Mouse (Mus musculus): Measurements from ENCODE around the gene Zfp667. TPM values are rescaled to one million over a fixed set of nuclear protein-coding genes. Genes with fewer than 3 reads are reported as not detected.

Zfp667 gene
- 7.5 and 11.8 TPM in 2 replicates for polyA plus RNA-seq (2015; fragmentation: Nextera tagmentation; extraction: Ambion mirVana)

GRCm38 (mm10) chr7:6285842-6286705 is at the start of gene Zfp667:
Gene Zfp667, plus strand, starts transcription at chr7:6286579.

GRCm38 (mm10) chr7:6252410-6252809 is 34.0 kb upstream of the Zfp667 start, which contains the start of gene Epp13:
Gene Epp13, plus strand, starts transcription at chr7:6252710.

GRCm38 (mm10) chr7:6331233-6331956 is 45.0 kb downstream of the Zfp667 start, which contains the start of gene Zfp583:
Gene Zfp583, minus strand, starts transcription at chr7:6331285.

GRCm38 (mm10) chr7:6343501-6344071 is 57.2 kb downstream of the Zfp667 start, which contains the start of gene Gm3854:
Gene Gm3854, plus strand, starts transcription at chr7:6343759.

Other genes with a start within 250 kb of the Zfp667 start
- gene Nlrp4c, start 241.4 kb upstream of the Zfp667 start, polyA plus RNA-seq (2015; fragmentation: Nextera tagmentation; extraction: Ambion mirVana) = not detected in 2 replicates
- 43.3 and 47.8 TPM in 2 replicates for gene Zfp787, start 130.6 kb upstream of the Zfp667 start, polyA plus RNA-seq (2015; fragmentation: Nextera tagmentation; extraction: Ambion mirVana)
- 19.3 and 22.9 TPM in 2 replicates for gene Zfp444, start 114.4 kb upstream of the Zfp667 start, polyA plus RNA-seq (2015; fragmentation: Nextera tagmentation; extraction: Ambion mirVana)
- gene Galp, start 89.5 kb upstream of the Zfp667 start, polyA plus RNA-seq (2015; fragmentation: Nextera tagmentation; extraction: Ambion mirVana) = not detected in 2 replicates
- not detected in 2 replicates for gene Zscan5b, start 64.3 kb upstream of the Zfp667 start, polyA plus RNA-seq (2015; fragmentation: Nextera tagmentation; extraction: Ambion mirVana)
- not detected in 2 replicates for gene Epp13, start 33.9 kb upstream of the Zfp667 start, polyA plus RNA-seq (2015; fragmentation: Nextera tagmentation; extraction: Ambion mirVana)
- gene Zfp583, start 44.7 kb downstream of the Zfp667 start, polyA plus RNA-seq (2015; fragmentation: Nextera tagmentation; extraction: Ambion mirVana) = 1.4 and 2.3 TPM in 2 replicates
- 0.18 and 0.34 TPM in 2 replicates for gene Gm3854, start 57.2 kb downstream of the Zfp667 start, polyA plus RNA-seq (2015; fragmentation: Nextera tagmentation; extraction: Ambion mirVana)
- gene Zfp78, start 76.7 kb downstream of the Zfp667 start, polyA plus RNA-seq (2015; fragmentation: Nextera tagmentation; extraction: Ambion mirVana) = 0.63 and 1.4 TPM in 2 replicates
- gene Zfp28, start 96.7 kb downstream of the Zfp667 start, polyA plus RNA-seq (2015; fragmentation: Nextera tagmentation; extraction: Ambion mirVana) = 6.1 and 6.8 TPM in 2 replicates
- not detected in 2 replicates for gene Smim17, start 112.1 kb downstream of the Zfp667 start, polyA plus RNA-seq (2015; fragmentation: Nextera tagmentation; extraction: Ambion mirVana)
- not detected in 2 replicates for gene Gm20715, start 123.7 kb downstream of the Zfp667 start, polyA plus RNA-seq (2015; fragmentation: Nextera tagmentation; extraction: Ambion mirVana)
- not detected in 2 replicates for gene Olfr1344, start 152.1 kb downstream of the Zfp667 start, polyA plus RNA-seq (2015; fragmentation: Nextera tagmentation; extraction: Ambion mirVana)
- not detected in 2 replicates for gene Olfr1336, start 169.6 kb downstream of the Zfp667 start, polyA plus RNA-seq (2015; fragmentation: Nextera tagmentation; extraction: Ambion mirVana)
- not detected in 2 replicates for gene Olfr1346, start 180.5 kb downstream of the Zfp667 start, polyA plus RNA-seq (2015; fragmentation: Nextera tagmentation; extraction: Ambion mirVana)
- gene Olfr5, start 200.4 kb downstream of the Zfp667 start, polyA plus RNA-seq (2015; fragmentation: Nextera tagmentation; extraction: Ambion mirVana) = not detected in 2 replicates
- not detected in 2 replicates for gene Olfr1347, start 213.2 kb downstream of the Zfp667 start, polyA plus RNA-seq (2015; fragmentation: Nextera tagmentation; extraction: Ambion mirVana)
- gene Olfr1348, start 222.2 kb downstream of the Zfp667 start, polyA plus RNA-seq (2015; fragmentation: Nextera tagmentation; extraction: Ambion mirVana) = not detected in 2 replicates
- gene Olfr1349, start 236.4 kb downstream of the Zfp667 start, polyA plus RNA-seq (2015; fragmentation: Nextera tagmentation; extraction: Ambion mirVana) = not detected in 2 replicates

All from skeletal muscle tissue, postnatal 0 days (tissue).